Mouse (Mus musculus) left cerebral cortex, postnatal 10 days (tissue): Measurements from ENCODE around the gene Pdcd6. TPM values are rescaled to one million over a fixed set of nuclear protein-coding genes. Genes with fewer than 3 reads are reported as not detected.

ENCODE experiments used
- DNase-seq, 2 experiments: peaks; one replicate each; pipeline ENCODE4 v3.0.0; 2021 to 2022; ENCODE audit warnings: low spot score in 2 of 2, mixed read lengths in 1 of 2; ENCODE audit errors: extremely low spot score in 1 of 2
- intact Hi-C: fragments of 180-260 bp; cut with DNase I; formaldehyde crosslinking; loops from one replicate; pipeline ENCODE4 v1.15.1; 2025
- total RNA-seq, 2 experiments: library from RNA; stranded (reverse); gene quantifications; 2 replicates each; pipeline ENCODE4 v1.2.3; 2021

Gene Pdcd6
- total RNA-seq: 10 to 100 TPM; 71.3 to 73.2 TPM

DNA sequence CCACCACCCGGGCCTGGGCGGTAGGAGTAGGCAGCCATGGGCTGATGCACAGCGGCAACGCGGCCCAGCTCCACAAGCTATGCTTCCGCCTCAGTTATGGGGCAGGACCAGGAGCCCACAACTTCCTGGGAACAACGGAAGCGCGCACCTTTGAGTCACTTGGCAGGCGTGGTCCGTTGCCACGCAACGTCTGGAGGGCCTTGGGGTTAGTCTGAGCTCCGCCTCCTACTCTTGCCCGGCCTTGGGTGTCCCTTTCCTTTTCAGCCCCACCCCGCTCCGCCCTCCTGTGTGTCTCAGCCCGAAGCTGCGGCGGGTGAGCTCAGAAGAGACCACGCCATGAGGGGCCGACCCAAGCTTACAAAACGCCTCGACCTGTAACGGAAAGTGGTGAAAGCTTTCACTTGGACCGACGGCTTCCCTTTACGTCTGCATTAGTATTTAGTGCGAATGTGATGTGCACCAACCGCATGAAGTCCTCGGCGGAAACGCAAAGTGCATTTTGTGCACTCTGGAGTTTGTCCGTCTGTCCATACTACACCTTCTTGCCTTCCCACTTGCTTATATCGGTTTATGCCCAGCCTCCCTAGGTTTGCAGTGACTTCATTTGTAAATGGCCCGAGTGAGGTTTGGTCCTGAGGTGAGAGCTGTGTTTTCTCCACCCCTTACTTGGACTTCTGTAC is at the start of gene Pdcd6:
Gene Pdcd6, minus strand, starts transcription at position 411 of the 680 bp plus-strand sequence.
- intact Hi-C loops: no loop called here
- DNase-seq: peak; percentile 86 to 94

GRCm38 (mm10) chr13:74363859-74364235 is 46.5 kb upstream of the Pdcd6 start, which contains the start of gene Lrrc14b:
Gene Lrrc14b (minus strand): TSS chr13:74364005.
- DNase-seq: peak in 1 of 2 experiments; percentile 28
- intact Hi-C loops: no loop called here

DNA sequence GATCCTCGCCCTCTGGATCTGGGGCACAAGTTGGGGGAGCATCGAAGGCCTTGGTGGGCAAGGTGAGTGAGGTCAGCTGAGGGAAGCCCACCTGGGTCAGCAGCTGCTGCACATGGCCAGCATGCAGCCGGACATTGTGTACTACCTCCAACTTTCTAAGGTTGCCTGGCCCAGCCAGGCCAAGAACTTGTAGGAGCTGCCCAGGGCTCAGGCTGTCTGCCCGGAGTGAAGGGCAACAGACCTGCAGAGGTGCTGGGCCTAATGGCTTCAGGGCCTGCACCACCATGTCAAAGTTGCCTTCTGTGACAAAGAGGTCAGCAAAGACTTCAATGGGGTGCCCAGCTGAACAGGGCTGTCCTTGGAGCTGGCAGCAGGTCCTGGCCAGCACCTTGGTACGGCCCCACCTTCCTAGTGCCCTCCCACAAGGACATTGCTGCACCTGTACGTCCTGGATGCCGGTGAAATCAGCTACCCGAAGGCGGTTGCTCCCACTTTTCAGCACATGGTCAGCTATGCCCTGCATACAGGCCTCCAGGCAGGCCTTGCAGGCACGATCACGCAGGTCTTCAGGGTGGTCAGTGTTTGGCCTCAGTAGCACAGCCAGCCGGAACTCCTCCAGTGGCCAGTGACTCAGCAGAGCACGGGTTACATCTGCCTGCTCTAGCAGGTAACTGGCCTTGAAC is 45.9 kb upstream of the Pdcd6 start:
- no peak for DNase-seq
- intact Hi-C loops: no loop called here

- intact Hi-C loops: no loop called here
- DNase-seq: no peak
Observed at GRCm38 (mm10) chr13:74362218-74362617, 44.8 kb upstream of the Pdcd6 start.

DNA sequence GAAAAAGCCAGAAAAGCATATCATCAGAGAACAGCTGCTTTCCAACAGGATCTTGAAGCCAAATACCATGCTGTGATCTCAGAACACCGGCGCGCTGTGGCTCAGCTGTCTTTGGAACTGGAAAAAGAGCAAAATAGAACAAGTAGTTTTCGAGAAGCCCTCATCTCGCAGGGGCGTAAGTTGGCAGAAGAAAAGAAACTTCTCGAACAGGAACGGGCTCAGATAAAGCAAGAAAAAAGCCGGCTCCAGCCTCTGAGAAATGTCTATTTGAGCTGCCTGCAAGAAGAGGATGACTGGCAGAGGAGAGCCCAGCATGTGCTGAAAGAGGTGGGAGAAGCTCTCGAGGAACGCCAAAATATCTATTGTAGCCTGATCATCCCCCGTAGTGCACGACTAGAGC is 39.1 kb upstream of the Pdcd6 start:
- no peak for DNase-seq
- intact Hi-C loops: no loop called here

DNA sequence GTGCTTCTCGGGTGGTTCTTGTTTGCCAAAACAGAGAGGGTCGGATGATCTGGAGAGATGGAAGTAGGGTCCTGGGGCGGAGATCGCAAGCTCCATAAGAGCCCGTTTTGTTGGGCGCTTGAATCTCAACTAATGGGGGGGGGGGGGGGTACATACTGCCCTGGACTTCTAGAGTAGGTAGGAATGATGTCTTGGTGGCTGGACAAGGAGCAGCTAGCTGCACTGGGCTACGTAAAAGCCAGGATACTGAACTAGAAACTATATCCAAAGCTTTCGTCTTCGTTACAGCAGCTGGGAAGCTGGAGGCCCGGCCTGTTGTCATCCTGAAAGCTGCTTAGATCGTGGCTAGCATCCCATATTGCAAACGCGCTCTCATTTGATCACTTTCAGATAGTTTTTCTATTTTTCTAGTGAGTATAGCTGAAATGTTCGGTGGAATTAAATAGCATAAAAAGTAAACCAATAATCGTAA is 33.1 kb upstream of the Pdcd6 start:
- intact Hi-C loops: no loop called here
- DNase-seq: peak in 1 of 2 experiments; percentile 20

GRCm38 (mm10) chr13:74349566-74350434 is 32.4 kb upstream of the Pdcd6 start, which contains the start of the genes Sdha and Ccdc127:
Gene Sdha (minus strand): TSS chr13:74350280.
Gene Ccdc127 (plus strand): TSS chr13:74350309.
- peak; percentile 93 to 98 for DNase-seq
- intact Hi-C loops: loop anchor here (10.0 kb wide), 1 partner anchor 505 kb away; no protein-coding TSS in a partner anchor

- intact Hi-C loops: loop anchor here (5.0 to 10.0 kb wide), 2 partner anchors 514 to 861 kb away; no protein-coding TSS in a partner anchor
- peak in 1 of 2 experiments; percentile 28 for DNase-seq
Observed at GRCm38 (mm10) chr13:74341036-74341435, 23.7 kb upstream of the Pdcd6 start.

GRCm38 (mm10) chr13:74329321-74329720 is 11.9 kb upstream of the Pdcd6 start:
- DNase-seq: no peak
- intact Hi-C loops: no loop called here

GRCm38 (mm10) chr13:74316789-74317169 is 601 bp downstream of the Pdcd6 start:
- intact Hi-C loops: no loop called here
- DNase-seq: no peak

- no peak for DNase-seq
- intact Hi-C loops: no loop called here
Observed at GRCm38 (mm10) chr13:74316386-74316785, 994 bp downstream of the Pdcd6 start.

GRCm38 (mm10) chr13:74314616-74315015 is 2.8 kb downstream of the Pdcd6 start:
- intact Hi-C loops: no loop called here
- no peak for DNase-seq

DNA sequence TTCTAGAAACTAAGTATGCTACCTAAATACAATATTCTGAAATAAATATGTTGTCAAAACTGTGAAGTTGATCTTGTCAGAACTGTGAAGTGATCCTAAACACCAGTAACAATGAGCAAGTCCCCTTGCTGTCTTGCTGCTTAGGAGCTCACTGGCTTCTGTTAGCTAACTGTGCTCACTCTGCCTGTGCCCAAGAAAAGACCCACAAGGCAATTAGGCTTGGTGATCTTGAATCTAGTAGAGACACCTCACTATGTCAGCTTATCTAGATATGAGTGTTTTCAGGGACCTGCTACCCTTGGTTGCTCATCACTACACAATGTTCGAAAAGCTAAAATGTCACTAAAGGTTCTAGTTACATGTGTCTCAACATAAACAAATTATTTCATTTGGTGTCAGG is 11.6 kb downstream of the Pdcd6 start:
- intact Hi-C loops: no loop called here

DNA sequence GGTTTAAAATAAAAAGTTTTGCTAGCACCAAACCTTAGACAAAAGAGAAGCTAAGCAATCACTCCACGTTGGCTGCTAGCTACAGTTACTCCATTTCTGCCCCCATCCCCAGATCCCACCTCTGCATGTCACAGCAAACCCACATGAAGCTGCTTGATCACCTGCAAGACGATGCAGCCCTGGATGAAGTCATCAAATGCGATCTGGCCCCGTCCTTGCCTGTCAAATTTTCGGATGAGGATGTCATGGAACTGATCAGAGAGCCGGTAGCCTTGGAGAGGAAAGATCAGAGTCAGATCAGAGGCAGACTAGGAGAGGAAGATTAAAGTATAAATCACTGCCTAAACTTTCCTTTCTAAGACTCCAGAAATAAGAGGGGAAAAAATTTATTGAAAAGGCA is 12.0 kb downstream of the Pdcd6 start:
- DNase-seq: no peak
- intact Hi-C loops: no loop called here

More for the DNA sequence above, 11.6 kb downstream of the Pdcd6 start:
- DNase-seq: no peak

- intact Hi-C loops: loop anchor here (5.0 kb wide), 3 partner anchors 110 to 585 kb away; no protein-coding TSS in a partner anchor
Observed at GRCm38 (mm10) chr13:74302050-74303037, 15.0 kb downstream of the Pdcd6 start.

DNA sequence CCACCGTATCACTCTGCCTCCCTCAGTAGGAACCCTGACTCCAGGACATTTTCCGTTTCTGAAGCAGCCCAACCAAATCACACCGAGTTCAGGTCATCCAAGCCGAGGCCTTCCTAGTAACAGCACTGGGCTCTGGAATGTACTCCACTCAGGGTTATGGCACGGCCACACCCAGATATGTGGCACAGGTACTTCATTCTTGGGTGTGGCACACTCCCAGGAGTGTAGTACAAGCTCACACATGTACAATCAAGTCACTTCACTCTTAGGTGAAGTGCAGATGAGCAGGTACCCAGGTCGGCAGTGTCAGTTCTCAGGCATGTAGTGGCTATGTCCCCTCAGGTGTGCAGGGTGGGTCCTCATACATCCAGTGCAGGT is 15.8 kb downstream of the Pdcd6 start:
- intact Hi-C loops: loop anchor here (2.0 to 5.0 kb wide), 4 partner anchors 109 to 584 kb away; no protein-coding TSS in a partner anchor

More at GRCm38 (mm10) chr13:74302050-74303037, 15.0 kb downstream of the Pdcd6 start:
- DNase-seq: no peak

GRCm38 (mm10) chr13:74300925-74301606 is 16.3 kb downstream of the Pdcd6 start:
- intact Hi-C loops: loop anchor here (2.0 to 5.0 kb wide), 4 partner anchors 109 to 584 kb away; no protein-coding TSS in a partner anchor
- peak; percentile 72 for DNase-seq

More for the DNA sequence above, 15.8 kb downstream of the Pdcd6 start:
- DNase-seq: no peak
